Mouse (Mus musculus): ENCODE results near the gene Uqcc2. TPM values are rescaled to one million over a fixed set of nuclear protein-coding genes. Genes with fewer than 3 reads are reported as not detected.

Uqcc2 gene
- 288 and 349 TPM in 2 replicates for polyA plus RNA-seq (2014; fragmentation: Nextera tagmentation; extraction: Ambion mirVana)

DNA sequence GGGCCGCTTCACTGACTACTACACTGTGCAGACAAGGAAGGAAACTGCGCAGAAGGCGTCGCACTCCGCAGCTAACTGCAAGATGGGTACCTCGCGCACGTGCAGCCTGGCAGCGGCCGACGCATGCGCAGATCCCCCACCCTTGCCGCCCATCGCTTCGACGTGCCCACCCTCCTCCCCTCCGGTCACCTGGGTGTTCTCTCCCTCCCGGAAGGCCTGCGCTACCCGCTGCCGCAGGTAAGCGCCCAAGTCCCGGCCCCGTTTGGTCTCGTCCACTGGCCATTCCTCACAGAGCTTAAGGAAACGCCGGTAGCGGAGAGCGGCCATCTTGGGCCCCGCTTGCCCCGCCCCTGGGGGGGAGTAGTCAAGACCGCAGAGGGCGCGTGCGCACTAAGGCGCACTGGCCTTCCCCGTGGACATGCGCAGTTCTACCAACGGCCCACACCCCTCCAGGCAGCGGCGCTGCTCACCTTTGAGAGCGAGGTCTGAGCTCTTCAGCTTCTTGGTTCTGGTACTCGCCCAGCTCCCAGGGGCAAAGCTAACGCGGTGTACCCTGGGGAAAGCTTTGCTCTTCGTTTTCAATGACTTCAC is at the start of gene Uqcc2:
Gene Uqcc2 (minus strand): TSS at position 366 of the 591 bp plus-strand sequence.
- Histone ChIP-seq H3K4me3 (ENCODE audit: low read depth, low read length) (peak within 1 kb of the TSS; percentile 59), H3K36me3 (ENCODE audit: control insufficient read depth, insufficient read depth, low read length) (no peaks in the 10 kb centered on the region), H3K4me1 (ENCODE audit: control insufficient read depth, insufficient read depth, low read length) (peaks cover 25% of the 10 kb centered on the region), H3K9me3 (ENCODE audit: control insufficient read depth, low read length) (no peaks in the 10 kb centered on the region), H3K27me3 (ENCODE audit: control insufficient read depth, insufficient read depth, low read length) (no peaks in the 10 kb centered on the region), H3K4me2 (ENCODE audit: low read depth, low read length) (peak within 1 kb of the TSS; percentile 53), H3K9ac (replicated peaks; ENCODE audit: low read depth, low read length) (peak within 1 kb of the TSS; percentile 70), H3K27ac (ENCODE audit: low read depth, low read length) (peak within 1 kb of the TSS; percentile 82)
- peak; percentile 91 for ATAC-seq (ENCODE audit: low read depth)
- under 1% methylated on average over 46 of the region's 46 CpGs for WGBS

DNA sequence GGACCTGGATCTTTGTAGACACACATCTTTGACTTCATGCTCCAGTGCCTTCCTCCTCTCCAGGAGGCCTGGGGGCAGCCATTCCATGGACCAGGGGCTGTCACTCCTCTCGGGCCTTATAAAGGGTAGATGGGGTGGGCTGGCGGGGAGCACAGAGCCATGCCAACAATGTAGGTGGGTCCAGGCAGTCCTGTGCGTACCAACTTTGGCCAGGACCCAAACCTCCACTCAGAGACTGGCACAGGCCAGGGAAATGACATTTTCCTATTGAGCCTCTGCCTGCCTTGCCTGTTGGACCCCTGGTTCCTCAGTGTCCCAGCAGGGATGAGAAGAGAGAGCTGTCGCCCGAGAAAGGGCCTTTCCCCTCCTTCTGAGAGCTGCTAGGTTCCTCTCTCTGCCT is 48.7 kb upstream of the Uqcc2 start:
- Histone ChIP-seq H3K27ac (ENCODE audit: low read depth, low read length) (no peak overlapping the region), H3K9me3 (ENCODE audit: control insufficient read depth, low read length) (no peaks in the 10 kb centered on the region), H3K9ac (replicated peaks; ENCODE audit: low read depth, low read length) (no peak overlapping the region), H3K36me3 (ENCODE audit: control insufficient read depth, insufficient read depth, low read length) (no peaks in the 10 kb centered on the region), H3K4me3 (ENCODE audit: low read depth, low read length) (no peak overlapping the region), H3K4me1 (ENCODE audit: control insufficient read depth, insufficient read depth, low read length) (no peaks in the 10 kb centered on the region), H3K4me2 (ENCODE audit: low read depth, low read length) (no peak overlapping the region), H3K27me3 (ENCODE audit: control insufficient read depth, insufficient read depth, low read length) (no peaks in the 10 kb centered on the region)
- WGBS: 73% methylated on average over 5 of the region's 5 CpGs
- no peak for ATAC-seq (ENCODE audit: low read depth)

DNA sequence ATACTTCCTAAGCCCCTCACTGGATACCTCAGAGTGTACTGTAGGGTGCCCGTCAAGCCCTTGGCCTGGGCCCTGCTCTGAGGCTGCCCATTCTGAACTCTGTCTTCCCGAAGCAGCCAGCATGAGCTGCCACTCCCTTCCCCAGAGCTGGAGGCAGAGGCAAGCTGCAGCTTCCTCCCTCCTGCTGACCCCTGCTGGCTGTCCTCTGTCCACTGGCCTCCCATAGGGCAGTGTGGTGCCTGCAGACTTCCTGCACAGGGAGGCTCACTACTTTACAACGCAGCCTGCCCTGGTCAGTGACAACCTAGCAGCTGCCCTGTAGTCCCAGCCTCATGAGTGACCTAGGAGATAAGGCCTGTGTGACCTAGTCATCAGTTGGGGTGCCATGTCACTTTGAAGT is 48.0 kb upstream of the Uqcc2 start:
- Histone ChIP-seq H3K9ac (replicated peaks; ENCODE audit: low read depth, low read length) (no peak overlapping the region), H3K4me2 (ENCODE audit: low read depth, low read length) (no peak overlapping the region), H3K27me3 (ENCODE audit: control insufficient read depth, insufficient read depth, low read length) (no peaks in the 10 kb centered on the region), H3K4me3 (ENCODE audit: low read depth, low read length) (no peak overlapping the region), H3K36me3 (ENCODE audit: control insufficient read depth, insufficient read depth, low read length) (no peaks in the 10 kb centered on the region), H3K9me3 (ENCODE audit: control insufficient read depth, low read length) (no peaks in the 10 kb centered on the region), H3K27ac (ENCODE audit: low read depth, low read length) (no peak overlapping the region), H3K4me1 (ENCODE audit: control insufficient read depth, insufficient read depth, low read length) (peaks cover under 1% of the 10 kb centered on the region; the same call in 1 of the 2 replicates)
- no peak for ATAC-seq (ENCODE audit: low read depth)
- 34% methylated on average over 3 of the region's 3 CpGs for WGBS

DNA sequence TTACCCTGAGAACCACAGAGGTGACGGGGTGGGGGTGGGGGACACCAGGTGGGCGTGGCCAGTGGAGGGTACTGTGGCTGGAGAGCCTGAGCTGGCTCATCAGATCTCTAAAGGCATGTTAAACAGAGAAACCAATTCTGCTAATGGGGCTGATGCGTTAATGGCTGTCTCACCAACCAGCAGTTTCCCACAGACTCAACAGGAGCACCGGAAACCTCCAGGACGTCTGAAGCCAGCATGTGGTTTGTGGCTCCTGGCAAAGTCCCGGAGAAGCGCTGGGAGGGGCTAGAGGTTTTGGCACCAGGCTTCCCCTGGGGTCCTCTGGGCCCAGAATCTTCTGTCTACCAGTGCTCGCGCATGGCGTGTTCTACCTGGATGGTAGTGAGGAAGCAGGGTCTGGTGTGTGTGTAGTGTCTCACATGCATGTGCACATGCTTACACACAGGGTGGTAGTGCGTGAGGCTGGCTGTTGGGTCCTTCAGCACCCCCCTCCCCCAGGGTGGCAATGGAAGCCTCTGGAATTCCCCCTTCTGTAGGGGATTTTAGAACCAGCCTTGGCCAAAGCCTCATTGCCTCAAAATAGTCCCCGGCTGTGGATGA is 46.1 kb upstream of the Uqcc2 start:
- no peak overlapping the region for H3K4me3 ChIP-seq (ENCODE audit: low read depth, low read length)
- H3K36me3 ChIP-seq (ENCODE audit: control insufficient read depth, insufficient read depth, low read length): no peaks in the 10 kb centered on the region
- no peak overlapping the region for H3K27ac ChIP-seq (ENCODE audit: low read depth, low read length)
- H3K9me3 ChIP-seq (ENCODE audit: control insufficient read depth, low read length): no peaks in the 10 kb centered on the region
- H3K4me1 ChIP-seq (ENCODE audit: control insufficient read depth, insufficient read depth, low read length): peaks cover 18% of the 10 kb centered on the region
- no peaks in the 10 kb centered on the region for H3K27me3 ChIP-seq (ENCODE audit: control insufficient read depth, insufficient read depth, low read length)
- ATAC-seq (ENCODE audit: low read depth): no peak
- H3K9ac ChIP-seq (replicated peaks; ENCODE audit: low read depth, low read length): no peak overlapping the region
- WGBS: 51% methylated on average over 12 of the region's 12 CpGs
- no peak overlapping the region for H3K4me2 ChIP-seq (ENCODE audit: low read depth, low read length)

DNA sequence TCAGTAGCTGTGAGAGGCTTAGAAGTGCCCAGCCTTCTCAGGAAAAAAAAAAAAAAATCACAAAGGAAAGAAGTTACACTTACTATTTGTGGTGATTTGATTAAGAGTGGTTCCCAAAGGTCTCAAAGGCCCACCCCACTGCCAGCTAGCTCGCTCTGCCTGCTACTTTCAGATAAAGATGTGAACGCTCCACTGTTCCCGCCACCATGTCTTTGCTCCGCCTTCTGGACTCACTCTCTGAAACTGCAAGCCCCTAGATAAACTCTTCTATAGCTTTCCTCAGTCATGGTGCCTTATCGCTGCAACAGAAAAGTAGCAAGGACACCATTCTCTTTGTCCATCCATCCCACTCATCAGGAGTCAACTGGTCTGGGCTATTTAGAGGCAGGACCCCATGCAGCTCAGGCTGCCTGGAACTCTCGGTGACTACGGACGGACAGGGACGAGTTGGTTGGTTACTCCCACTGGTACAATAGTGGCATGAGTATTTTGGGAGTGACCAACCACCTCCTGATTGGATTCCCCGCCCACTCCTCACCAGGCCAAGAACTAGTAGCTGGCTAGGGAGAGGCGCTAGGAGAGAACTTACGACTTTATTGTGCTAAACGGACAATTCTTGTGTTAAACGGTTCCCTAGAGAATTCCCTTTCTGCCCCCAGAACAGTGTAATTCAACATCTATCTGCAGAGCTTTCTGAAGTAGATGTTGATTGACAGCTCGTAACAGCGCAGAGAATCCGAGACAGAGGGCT is 44.9 kb upstream of the Uqcc2 start:
- H3K9ac ChIP-seq (replicated peaks; ENCODE audit: low read depth, low read length): no peak overlapping the region
- no peaks in the 10 kb centered on the region for H3K36me3 ChIP-seq (ENCODE audit: control insufficient read depth, insufficient read depth, low read length)
- no peak overlapping the region for H3K4me2 ChIP-seq (ENCODE audit: low read depth, low read length)
- no peak overlapping the region for H3K27ac ChIP-seq (ENCODE audit: low read depth, low read length)
- no peak for ATAC-seq (ENCODE audit: low read depth)
- H3K27me3 ChIP-seq (ENCODE audit: control insufficient read depth, insufficient read depth, low read length): no peaks in the 10 kb centered on the region
- WGBS: 76% methylated on average over 17 of the region's 17 CpGs
- no peaks in the 10 kb centered on the region for H3K9me3 ChIP-seq (ENCODE audit: control insufficient read depth, low read length)
- no peak overlapping the region for H3K4me3 ChIP-seq (ENCODE audit: low read depth, low read length)
- H3K4me1 ChIP-seq (ENCODE audit: control insufficient read depth, insufficient read depth, low read length): peaks cover 18% of the 10 kb centered on the region

DNA sequence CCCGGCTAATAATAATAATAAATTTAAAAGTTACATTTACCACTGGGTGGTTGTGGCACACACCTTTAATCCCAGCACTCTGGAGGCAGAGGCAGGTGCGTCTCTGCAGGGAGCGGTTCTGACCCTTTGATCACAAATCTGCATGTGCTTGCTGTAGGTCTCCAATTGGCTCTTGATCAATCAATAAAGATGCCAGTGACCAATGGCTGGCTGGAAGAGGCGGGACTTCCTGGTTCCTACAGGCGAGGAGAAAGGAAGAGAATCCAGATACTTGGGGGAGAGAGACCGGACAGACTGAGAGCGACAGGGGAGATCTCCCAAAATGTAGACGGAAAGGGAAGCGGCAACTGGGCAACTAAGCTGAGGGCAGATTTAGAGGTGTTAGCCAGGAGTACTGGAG is 44.3 kb upstream of the Uqcc2 start:
- Histone ChIP-seq H3K9ac (replicated peaks; ENCODE audit: low read depth, low read length) (no peak overlapping the region), H3K4me3 (ENCODE audit: low read depth, low read length) (no peak overlapping the region), H3K9me3 (ENCODE audit: control insufficient read depth, low read length) (no peaks in the 10 kb centered on the region), H3K4me2 (ENCODE audit: low read depth, low read length) (no peak overlapping the region), H3K36me3 (ENCODE audit: control insufficient read depth, insufficient read depth, low read length) (no peaks in the 10 kb centered on the region), H3K27ac (ENCODE audit: low read depth, low read length) (no peak overlapping the region), H3K4me1 (ENCODE audit: control insufficient read depth, insufficient read depth, low read length) (peaks cover 18% of the 10 kb centered on the region), H3K27me3 (ENCODE audit: control insufficient read depth, insufficient read depth, low read length) (no peaks in the 10 kb centered on the region)
- no peak for ATAC-seq (ENCODE audit: low read depth)
- WGBS: 92% methylated on average over 9 of the region's 9 CpGs

DNA sequence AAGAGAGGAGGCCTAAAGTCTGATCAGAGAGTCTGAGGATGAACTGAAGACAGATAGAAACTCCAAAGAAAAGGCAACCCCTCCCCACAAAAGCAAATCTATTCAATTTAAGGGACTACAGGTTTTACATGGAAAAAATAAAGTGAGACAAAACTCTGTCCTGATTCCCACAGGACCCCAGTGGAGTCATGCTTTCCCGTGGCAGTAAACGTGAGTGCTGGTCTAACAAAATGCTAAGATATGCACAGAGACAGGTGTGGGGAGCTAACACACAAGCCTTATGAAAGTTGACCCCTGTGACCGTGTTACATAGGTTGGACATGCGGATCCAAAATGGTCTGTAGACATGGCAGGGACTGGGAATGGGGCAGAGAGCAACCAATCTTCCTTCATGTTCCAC is 43.0 kb upstream of the Uqcc2 start:
- Histone ChIP-seq H3K4me2 (ENCODE audit: low read depth, low read length) (no peak overlapping the region), H3K27ac (ENCODE audit: low read depth, low read length) (no peak overlapping the region), H3K36me3 (ENCODE audit: control insufficient read depth, insufficient read depth, low read length) (no peaks in the 10 kb centered on the region), H3K9me3 (ENCODE audit: control insufficient read depth, low read length) (no peaks in the 10 kb centered on the region), H3K9ac (replicated peaks; ENCODE audit: low read depth, low read length) (no peak overlapping the region), H3K4me1 (ENCODE audit: control insufficient read depth, insufficient read depth, low read length) (peaks cover 18% of the 10 kb centered on the region), H3K4me3 (ENCODE audit: low read depth, low read length) (no peak overlapping the region), H3K27me3 (ENCODE audit: control insufficient read depth, insufficient read depth, low read length) (no peaks in the 10 kb centered on the region)
- no peak for ATAC-seq (ENCODE audit: low read depth)
- 81% methylated on average over 4 of the region's 4 CpGs for WGBS

DNA sequence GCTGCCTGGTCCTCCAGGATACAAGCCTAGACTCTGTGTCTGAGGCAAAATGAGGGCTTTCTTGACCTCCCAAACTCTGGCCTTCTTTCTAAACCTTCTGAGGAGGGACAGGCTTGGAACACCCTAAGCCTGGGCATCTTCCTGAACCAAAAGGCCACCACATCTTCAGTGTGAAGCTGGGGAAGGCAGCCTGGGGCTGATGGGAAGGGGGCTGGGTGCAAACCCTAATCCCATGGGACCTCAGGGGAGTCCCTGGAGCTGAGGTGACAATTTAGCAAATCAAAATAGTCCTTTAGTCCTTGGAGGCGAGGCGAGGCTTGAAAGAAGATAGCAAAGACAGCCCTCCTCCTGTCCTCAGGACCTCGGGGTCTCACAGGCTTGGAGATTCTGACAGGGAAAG is 42.6 kb upstream of the Uqcc2 start:
- H3K4me2 ChIP-seq (ENCODE audit: low read depth, low read length): no peak overlapping the region
- 73% methylated on average over 3 of the region's 3 CpGs for WGBS
- H3K36me3 ChIP-seq (ENCODE audit: control insufficient read depth, insufficient read depth, low read length): no peaks in the 10 kb centered on the region
- H3K9me3 ChIP-seq (ENCODE audit: control insufficient read depth, low read length): no peaks in the 10 kb centered on the region
- no peak for ATAC-seq (ENCODE audit: low read depth)
- no peaks in the 10 kb centered on the region for H3K27me3 ChIP-seq (ENCODE audit: control insufficient read depth, insufficient read depth, low read length)
- H3K27ac ChIP-seq (ENCODE audit: low read depth, low read length): 0 out of 2 replicates have a peak overlapping the region, but pooled peaks have one; percentile 39
- no peak overlapping the region for H3K4me3 ChIP-seq (ENCODE audit: low read depth, low read length)
- H3K4me1 ChIP-seq (ENCODE audit: control insufficient read depth, insufficient read depth, low read length): peaks cover 18% of the 10 kb centered on the region
- peak overlapping the region; percentile 21; the same call in 1 of the 2 replicates for H3K9ac ChIP-seq (replicated peaks; ENCODE audit: low read depth, low read length)

Measured in neural tube, embryonic 14.5 days (tissue).